7 mouse cellular contexts compared by ENCODE assay signal in genomic region chr12:110977896-110978606, GRCm38 (mm10). TPM values are rescaled to one million over a fixed set of nuclear protein-coding genes. Genes with fewer than 3 reads are reported as not detected.
DNase-seq lines count a peak whose midpoint lies in the region; ATAC-seq lines count a peak whose summit lies in the region.

No protein-coding gene starts in this region.

- peak overlapping the region; percentile 74 for H3K9ac ChIP-seq in embryonic facial prominence, embryonic 12.5 days
- peak overlapping the region; percentile 74 for H3K9ac ChIP-seq in neural tube, embryonic 14.5 days (replicated peaks; ENCODE audit: low read depth, low read length)

- peaks cover 38% of the 10 kb centered on the region for H3K36me3 ChIP-seq in embryonic facial prominence, embryonic 12.5 days
- H3K36me3 ChIP-seq in neural tube, embryonic 14.5 days (ENCODE audit: control insufficient read depth, insufficient read depth, low read length) = no peaks in the 10 kb centered on the region; the same call in 1 of the 2 replicates

- peak overlapping the region; percentile 89 for H3K4me2 ChIP-seq in embryonic facial prominence, embryonic 12.5 days (replicated peaks)
- peak overlapping the region; percentile 91 for H3K4me2 ChIP-seq in neural tube, embryonic 14.5 days (ENCODE audit: low read depth, low read length)

- H3K4me3 ChIP-seq in embryonic facial prominence, embryonic 12.5 days = peak overlapping the region; percentile 73
- peak overlapping the region; percentile 85 for H3K4me3 ChIP-seq in neural tube, embryonic 14.5 days (ENCODE audit: low read depth, low read length)

- WGBS in embryonic facial prominence, embryonic 12.5 days = 42% methylated on average over 14 of the region's 14 CpGs
- WGBS in neural tube, embryonic 14.5 days = 47% methylated on average over 14 of the region's 14 CpGs

- H3K27me3 ChIP-seq in embryonic facial prominence, embryonic 12.5 days = no peaks in the 10 kb centered on the region; the same call in 1 of the 2 replicates
- 0 out of 2 replicates have a peak, but pooled peaks cover 3% of the 10 kb centered on the region for H3K27me3 ChIP-seq in neural tube, embryonic 14.5 days (ENCODE audit: control insufficient read depth, insufficient read depth, low read length)

- peak; percentile 38 to 62 for DNase-seq in spleen, postnatal 10 days (ENCODE audit: low spot score in 2 of 2)
- DNase-seq in spleen, postnatal 4 days (ENCODE audit: low spot score in 2 of 2) = no peak
- DNase-seq in kidney, postnatal 10 days = peak; percentile 31
- DNase-seq in retina, postnatal 1 day = no peak

- 0 out of 2 replicates have a peak overlapping the region, but pooled peaks have one; percentile 61 for H3K27ac ChIP-seq in embryonic facial prominence, embryonic 12.5 days
- H3K27ac ChIP-seq in neural tube, embryonic 14.5 days (ENCODE audit: low read depth, low read length) = no peak overlapping the region

- no peak for ATAC-seq in embryonic facial prominence, embryonic 12.5 days (ENCODE audit: insufficient number of reproducible peaks, insufficient read depth, low FRiP score, low TSS enrichment)
- ATAC-seq in neural tube, embryonic 14.5 days (ENCODE audit: low read depth) = no peak; the same call in 1 of the 2 replicates
- ATAC-seq in megakaryocyte-erythroid progenitor cell, adult 5-6 weeks (replicated peaks; ENCODE audit: low FRiP score, low TSS enrichment, poor library complexity, severe bottlenecking) = no peak

- H3K4me1 ChIP-seq in embryonic facial prominence, embryonic 12.5 days = peaks cover 9% of the 10 kb centered on the region
- 0 out of 2 replicates have a peak, but pooled peaks cover 6% of the 10 kb centered on the region for H3K4me1 ChIP-seq in neural tube, embryonic 14.5 days (ENCODE audit: control insufficient read depth, insufficient read depth, low read length)

- H3K9me3 ChIP-seq in embryonic facial prominence, embryonic 12.5 days = no peaks in the 10 kb centered on the region
- H3K9me3 ChIP-seq in neural tube, embryonic 14.5 days (ENCODE audit: control insufficient read depth, low read length) = no peaks in the 10 kb centered on the region

RNA-seq across cellular contexts. Expression of gene Ankrd9, which starts 0.8 kb away (rescaled TPM):
- polyA plus RNA-seq in embryonic facial prominence, embryonic 12.5 days (2016; fragmentation: Nextera tagmentation; extraction: Ambion mirVana) = 16.0 and 17.5 TPM in 2 replicates
- 8.5 and 10.8 TPM in 2 replicates for polyA plus RNA-seq in neural tube, embryonic 14.5 days (2014; fragmentation: Nextera tagmentation; extraction: Ambion mirVana)
- total RNA-seq in megakaryocyte-erythroid progenitor cell, adult 5-6 weeks (2014; fragmentation: Nextera tagmentation) = 3.6 and 5.7 TPM in 2 replicates
- total RNA-seq in megakaryocyte-erythroid progenitor cell, adult 5-6 weeks (2017) = 2.2 and 3.6 TPM in 2 replicates

Comparison
In these comparisons a context has a peak if more than half of its experiments do, and no peak if none do; other contexts are left out.
1. DNase-seq: peak in spleen, postnatal 10 days (2 of 2) and kidney, postnatal 10 days (single experiment); none in spleen, postnatal 4 days (0 of 2) and retina, postnatal 1 day (single experiment).